Mouse (Mus musculus) midbrain, embryonic 10.5 days (tissue): ENCODE measurements around the gene Elp5. TPM values are rescaled to one million over a fixed set of nuclear protein-coding genes. Genes with fewer than 3 reads are reported as not detected.
A peak's percentile ranks its signal among the peaks of the same experiment; 100 is the strongest.
"Not testable (repeated sequence)": the region's sequence is repeated elsewhere in the genome, so short reads cannot be mapped to it uniquely, and the experiment has no call there.

Source experiments
- DNase-seq: peaks from one replicate; pipeline ENCODE4 v3.0.0-alpha.2; 2017; ENCODE audit warnings: low spot score
- H3K27ac ChIP-seq: fragments of 300-500 bp; sonication (generic); replicated peaks from 2 replicates; pipeline ENCODE4 v1.5.1; 2016; ENCODE audit warnings: mild to moderate bottlenecking
- H3K27me3 ChIP-seq: fragments of 300-500 bp; sonication (generic); 2 replicates; pipeline ENCODE4 v1.6.1; 2016; ENCODE audit warnings: low read depth, mild to moderate bottlenecking; ENCODE audit not compliant: poor library complexity, severe bottlenecking
- H3K36me3 ChIP-seq: fragments of 300-500 bp; sonication (generic); 2 replicates; pipeline ENCODE4 v1.6.1; 2016; ENCODE audit warnings: mild to moderate bottlenecking, moderate library complexity
- H3K4me1 ChIP-seq: fragments of 300-500 bp; sonication (generic); 2 replicates; pipeline ENCODE4 v1.6.1; 2016
- H3K4me3 ChIP-seq: fragments of 300-500 bp; sonication (generic); 2 replicates; pipeline ENCODE4 v1.5.1; 2016; ENCODE audit warnings: mild to moderate bottlenecking, moderate library complexity
- H3K9me3 ChIP-seq: fragments of 300-500 bp; sonication (generic); replicated peaks from 2 replicates; pipeline ENCODE4 v1.6.1; 2016; ENCODE audit warnings: mild to moderate bottlenecking
- WGBS: fragments of 180-500 bp; shearing (Covaris S2); methylation state at CpG from one replicate; pipeline ENCODE4 v1.1.7; 2016; 5-methylcytosine and 5-hydroxymethylcytosine counted together
- polyA plus RNA-seq: library from polyadenylated mRNA; unstranded; fragments of >200 nt; fragmentation: Nextera tagmentation; extraction: Ambion mirVana; gene quantifications from 2 replicates; pipeline ENCODE4 v1.2.1, GENCODE M21; 2016

The Elp5 gene
- polyA plus RNA-seq, 1 experiment from 2014 or later = 151 TPM

GRCm38 (mm10) chr11:70020731-70021263 lies 38.5 kb upstream of the Elp5 start:
- Histone ChIP-seq H3K36me3 (no peaks in the 10 kb centered on the region), H3K4me1 (peaks cover 92% of the 10 kb centered on the region), H3K27ac (peak overlapping the region; percentile 96), H3K9me3 (no peaks in the 10 kb centered on the region), H3K27me3 (no peaks in the 10 kb centered on the region), H3K4me3 (peak overlapping the region; percentile 77)
- under 1% methylated on average over 8 of the region's 8 CpGs for WGBS
- peak; percentile 83 for DNase-seq

- no peaks in the 10 kb centered on the region for H3K9me3 ChIP-seq
- H3K4me3 ChIP-seq = peak overlapping the region; percentile 77
- peaks cover 92% of the 10 kb centered on the region for H3K4me1 ChIP-seq
- DNase-seq = no peak
- no peaks in the 10 kb centered on the region for H3K27me3 ChIP-seq
- 15% methylated on average over 8 of the region's 8 CpGs for WGBS
- H3K27ac ChIP-seq = peak overlapping the region; percentile 96
- no peaks in the 10 kb centered on the region for H3K36me3 ChIP-seq
These were observed 37.8 kb upstream of the Elp5 start for GRCm38 (mm10) chr11:70020022-70020631.

DNA sequence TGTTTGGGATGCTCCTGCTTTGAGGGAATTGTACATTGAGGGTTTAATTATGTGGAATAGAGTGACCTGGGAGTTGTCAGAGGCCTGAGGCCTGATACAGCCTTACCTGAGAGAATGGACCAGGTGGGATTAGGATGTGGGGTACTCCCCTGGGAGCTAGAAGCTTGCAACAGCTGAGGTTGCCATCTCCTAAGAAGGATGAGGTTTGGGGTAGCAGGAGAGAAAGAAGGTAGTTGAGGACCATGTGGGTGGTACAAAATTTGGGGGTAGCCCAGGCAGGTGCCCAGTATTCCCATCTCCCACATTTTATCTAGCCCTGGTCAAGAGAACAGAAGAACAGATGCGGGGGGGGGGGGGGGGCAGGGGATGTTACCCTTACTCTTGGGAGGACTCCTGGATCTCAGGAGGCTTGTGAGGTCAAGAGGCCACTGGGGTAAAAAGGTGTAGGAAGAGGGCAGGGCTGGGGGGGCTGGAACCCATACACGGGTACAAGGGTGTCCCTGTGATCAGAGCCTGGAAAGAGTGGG lies 37.2 kb upstream of the Elp5 start:
- H3K36me3 ChIP-seq = no peaks in the 10 kb centered on the region
- WGBS = 6% methylated on average over 2 of the region's 2 CpGs
- no peak for DNase-seq

DNA sequence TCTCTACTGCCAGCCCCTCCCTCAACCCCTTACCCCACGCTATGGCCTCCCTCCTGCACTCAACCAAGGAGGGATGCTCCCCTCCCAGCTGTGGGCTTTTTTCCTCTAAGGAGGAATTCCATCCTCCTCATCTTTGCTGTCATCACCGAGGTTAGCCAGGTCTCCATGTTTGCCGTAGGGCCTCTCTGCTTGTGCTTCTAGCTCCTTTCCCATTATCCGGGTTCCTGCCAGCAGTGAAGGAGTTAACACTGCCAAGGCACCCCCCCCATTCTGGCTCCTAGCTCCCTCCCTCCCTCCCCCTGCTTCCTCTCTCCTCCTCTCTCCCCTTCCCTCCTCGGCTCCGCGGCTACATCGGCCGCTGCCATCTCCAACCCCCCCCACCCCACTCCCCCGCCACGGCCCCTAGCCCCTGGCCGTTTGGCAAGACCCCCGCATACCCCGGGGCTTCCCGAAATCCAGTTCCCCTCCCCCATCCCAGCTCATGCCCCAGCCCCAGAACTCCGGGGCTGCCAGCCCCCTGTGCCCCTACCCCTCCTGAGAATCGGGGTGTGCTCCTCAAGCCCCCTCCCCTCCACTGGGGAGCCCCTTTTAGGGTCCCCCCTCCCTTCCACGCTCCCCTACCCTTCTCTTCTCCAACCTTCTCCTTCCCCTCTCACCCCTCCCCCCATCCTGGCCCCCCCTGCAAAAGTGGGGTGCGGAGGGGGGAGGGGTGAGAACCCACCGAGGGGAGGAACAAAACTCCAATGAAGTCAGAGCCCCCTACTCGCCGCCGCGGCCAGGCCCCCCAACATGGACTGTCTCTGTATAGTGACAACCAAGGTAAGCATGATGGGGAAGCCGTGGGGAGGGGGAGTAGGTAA lies 36.0 kb upstream of the Elp5 start:
- peak overlapping the region; percentile 77 for H3K4me3 ChIP-seq
- WGBS = under 1% methylated on average over 25 of the region's 25 CpGs
- no peaks in the 10 kb centered on the region for H3K27me3 ChIP-seq
- H3K4me1 ChIP-seq = peaks cover 92% of the 10 kb centered on the region
- H3K27ac ChIP-seq = peak overlapping the region; percentile 96
- H3K9me3 ChIP-seq = no peaks in the 10 kb centered on the region
- peaks cover 9% of the 10 kb centered on the region for H3K36me3 ChIP-seq
- peak; percentile 83 for DNase-seq

More for the DNA sequence above, 37.2 kb upstream of the Elp5 start:
- no peaks in the 10 kb centered on the region for H3K9me3 ChIP-seq
- H3K4me3 ChIP-seq = peak overlapping the region; percentile 77
- peaks cover 92% of the 10 kb centered on the region for H3K4me1 ChIP-seq
- H3K27me3 ChIP-seq = no peaks in the 10 kb centered on the region
- peak overlapping the region; percentile 96 for H3K27ac ChIP-seq

DNA sequence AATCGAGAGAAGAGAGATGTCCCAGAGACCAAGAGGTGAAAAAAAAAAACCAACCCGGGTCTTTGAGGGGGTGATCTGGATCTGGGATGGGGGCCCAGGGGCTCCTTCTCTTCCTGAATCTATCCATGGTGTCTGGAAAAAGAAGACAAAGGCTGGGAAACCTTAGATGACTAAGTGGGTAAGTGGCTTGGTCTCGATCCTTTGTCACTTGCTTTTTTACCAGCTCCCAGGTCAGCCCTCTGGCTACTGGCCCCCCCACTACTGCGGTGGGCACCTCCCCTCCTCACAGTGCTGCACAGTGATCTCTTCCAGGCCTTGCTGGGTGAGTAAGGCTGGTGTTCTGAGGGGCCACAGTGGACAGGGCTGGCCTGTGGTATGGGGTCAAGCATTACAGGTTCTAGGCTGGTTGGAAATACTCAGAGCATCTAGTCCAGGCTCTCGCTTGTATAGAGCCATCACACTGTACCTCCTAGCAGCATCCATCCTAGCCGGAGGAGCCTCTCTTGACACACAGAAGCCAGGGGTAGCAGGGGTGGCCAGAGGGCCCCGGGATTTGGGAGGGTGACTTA lies 35.0 kb upstream of the Elp5 start:
- Histone ChIP-seq H3K9me3 (no peaks in the 10 kb centered on the region), H3K4me3 (peak overlapping the region; percentile 77), H3K27me3 (no peaks in the 10 kb centered on the region), H3K4me1 (peaks cover 82% of the 10 kb centered on the region), H3K27ac (peak overlapping the region; percentile 96), H3K36me3 (peaks cover 20% of the 10 kb centered on the region)
- no peak for DNase-seq
- WGBS = 34% methylated on average over 7 of the region's 7 CpGs

- no peak for DNase-seq
- H3K27me3 ChIP-seq = no peaks in the 10 kb centered on the region
- peak within 1 kb of the TSS; percentile 77 for H3K4me3 ChIP-seq
- H3K27ac ChIP-seq = peak within 1 kb of the TSS; percentile 96
- WGBS = 65% methylated on average over 3 of the region's 3 CpGs
- H3K36me3 ChIP-seq = peaks cover 26% of the 10 kb centered on the region
- peaks cover 77% of the 10 kb centered on the region for H3K4me1 ChIP-seq
- no peaks in the 10 kb centered on the region for H3K9me3 ChIP-seq
These were observed 34.4 kb upstream of the Elp5 start, which contains the start of gene Dlg4 for GRCm38 (mm10) chr11:70016669-70017068. TSS of gene Dlg4 (plus strand) at chr11:70016942.

- DNase-seq, H3K4me3 ChIP-seq, H3K27ac ChIP-seq, H3K27me3 ChIP-seq, H3K9me3 ChIP-seq: not testable (repeated sequence)
- Histone ChIP-seq H3K4me1 (peaks cover 75% of the 10 kb centered on the region), H3K36me3 (peaks cover 31% of the 10 kb centered on the region)
- 82% methylated on average over 2 of the region's 2 CpGs for WGBS
These were observed 33.9 kb upstream of the Elp5 start for GRCm38 (mm10) chr11:70016177-70016576.

- H3K27me3 ChIP-seq = no peaks in the 10 kb centered on the region
- 64% methylated on average over 6 of the region's 6 CpGs for WGBS
- H3K9me3 ChIP-seq = no peaks in the 10 kb centered on the region
- H3K27ac ChIP-seq = peak overlapping the region; percentile 83; the same call in 1 of the 2 replicates
- H3K36me3 ChIP-seq = peaks cover 36% of the 10 kb centered on the region
- DNase-seq = no peak
- peaks cover 72% of the 10 kb centered on the region for H3K4me1 ChIP-seq
- peak overlapping the region; percentile 60 for H3K4me3 ChIP-seq
These were observed 33.4 kb upstream of the Elp5 start for GRCm38 (mm10) chr11:70015677-70016076.

- Histone ChIP-seq H3K36me3 (peaks cover 42% of the 10 kb centered on the region), H3K27ac (peak within 1 kb of the TSS; percentile 83), H3K4me1 (peaks cover 65% of the 10 kb centered on the region), H3K27me3 (no peaks in the 10 kb centered on the region), H3K4me3 (peak within 1 kb of the TSS; percentile 60), H3K9me3 (no peaks in the 10 kb centered on the region)
- under 1% methylated on average over 35 of the region's 35 CpGs for WGBS
- DNase-seq = peak; percentile 86
These were observed 32.7 kb upstream of the Elp5 start, which contains the start of gene Acadvl for GRCm38 (mm10) chr11:70014880-70015558. TSS of gene Acadvl (minus strand) at chr11:70015411.

GRCm38 (mm10) chr11:70014051-70014450 lies 31.7 kb upstream of the Elp5 start:
- Histone ChIP-seq H3K9me3 (no peaks in the 10 kb centered on the region), H3K4me1 (peaks cover 56% of the 10 kb centered on the region), H3K27me3 (no peaks in the 10 kb centered on the region), H3K36me3 (peaks cover 52% of the 10 kb centered on the region), H3K4me3 (peak overlapping the region; percentile 60), H3K27ac (no peak overlapping the region)
- whole genome bisulfite sequencing = 65% methylated on average over 5 of the region's 5 CpGs
- no peak for DNase-seq

GRCm38 (mm10) chr11:70013408-70013807 lies 31.1 kb upstream of the Elp5 start:
- Histone ChIP-seq H3K9me3 (no peaks in the 10 kb centered on the region), H3K27me3 (no peaks in the 10 kb centered on the region), H3K36me3 (peaks cover 58% of the 10 kb centered on the region), H3K27ac (no peak overlapping the region), H3K4me3 (peak overlapping the region; percentile 60; the same call in 1 of the 2 replicates), H3K4me1 (peaks cover 49% of the 10 kb centered on the region)
- no peak for DNase-seq
- 87% methylated on average over 3 of the region's 3 CpGs for WGBS

DNA sequence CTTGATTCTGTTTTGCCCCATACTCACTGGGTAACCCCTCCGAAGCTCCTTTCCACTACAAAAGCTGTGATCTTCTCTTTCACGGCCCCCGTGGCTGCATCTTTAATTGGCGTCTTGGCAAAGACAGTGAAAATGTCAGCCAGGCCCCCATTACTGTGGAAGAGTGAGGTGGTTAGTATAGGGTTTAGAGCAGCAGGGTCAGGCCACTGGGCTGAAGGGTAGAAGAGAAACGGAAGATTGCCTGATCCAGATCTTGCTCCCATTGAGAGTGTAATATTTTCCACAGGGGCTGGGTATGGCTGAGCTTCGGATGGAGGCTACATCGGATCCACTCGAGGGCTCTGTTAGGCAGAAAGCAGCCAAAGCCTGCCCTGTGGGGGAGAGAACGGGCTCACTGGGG lies 30.6 kb upstream of the Elp5 start:
- Histone ChIP-seq H3K4me1 (peaks cover 44% of the 10 kb centered on the region), H3K36me3 (peaks cover 63% of the 10 kb centered on the region), H3K9me3 (no peaks in the 10 kb centered on the region), H3K27ac (no peak overlapping the region), H3K4me3 (no peak overlapping the region), H3K27me3 (no peaks in the 10 kb centered on the region)
- DNase-seq = no peak
- WGBS = 92% methylated on average over 9 of the region's 9 CpGs
